Mouse (Mus musculus): ENCODE results near the gene Snx30. TPM values are rescaled to one million over a fixed set of nuclear protein-coding genes. Genes with fewer than 3 reads are reported as not detected.

Snx30 gene
- total and polyA plus RNA-seq, 3 experiments = 4.2 to 8.6 TPM; not detected in 1

DNA sequence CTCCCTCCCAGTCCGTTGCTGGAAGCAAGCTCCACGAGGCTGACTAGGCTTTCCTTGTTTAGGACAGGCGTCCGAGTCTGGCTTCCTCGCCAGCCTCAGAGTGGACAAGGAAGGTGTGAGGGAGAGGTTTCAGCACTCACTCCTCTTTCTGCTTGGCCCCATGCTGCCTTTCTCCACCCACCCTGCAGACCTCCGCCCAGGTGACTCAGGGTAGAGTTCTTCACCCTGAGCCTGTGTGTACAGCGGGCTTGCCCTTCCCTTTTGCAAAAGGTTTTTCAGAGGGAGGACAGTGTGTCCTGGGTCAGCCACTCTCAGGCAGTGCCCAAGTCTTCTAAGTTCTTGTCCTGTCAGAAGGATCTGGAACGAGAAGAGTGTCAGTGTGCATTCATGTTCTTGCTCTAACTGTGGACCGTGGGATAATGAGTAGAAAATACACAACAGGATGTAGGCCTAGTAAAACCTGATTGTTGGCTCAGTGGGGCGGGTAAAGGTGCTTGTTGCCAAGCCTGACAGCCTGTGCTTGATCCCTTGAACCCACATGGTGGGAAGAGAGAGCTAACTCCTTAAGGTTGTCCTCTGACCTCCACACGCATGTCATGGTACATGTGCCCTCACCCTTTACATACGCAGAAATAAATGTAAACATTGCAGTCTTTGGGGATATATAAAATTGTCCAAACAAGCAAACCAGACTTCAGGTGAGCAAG lies 92.3 kb downstream of the Snx30 start:
- Histone ChIP-seq H3K4me1 (ENCODE audit: control insufficient read depth in 1 of 2, insufficient read depth in 2 of 2, low read length in 2 of 2) (peaks cover 6 to 19% of the 10 kb centered on the region in 2 experiments), H3K79me2 (ENCODE audit: control insufficient read depth, insufficient read depth, low read length, poor library complexity) (no peaks in the 10 kb centered on the region), H3K9me3 (replicated peaks; ENCODE audit: insufficient read depth, low read length) (no peaks in the 10 kb centered on the region), H3K4me3 (ENCODE audit: control insufficient read depth in 1 of 2, insufficient read depth in 1 of 2, low read depth in 2 of 2, low read length in 2 of 2) (no peak overlapping the region), H3K9ac (ENCODE audit: control insufficient read depth, low read depth, low read length, poor library complexity, severe bottlenecking) (no peak overlapping the region), H3K27me3 (ENCODE audit: control insufficient read depth in 1 of 2, insufficient read depth in 2 of 2, low read length in 2 of 2) (no peaks in the 10 kb centered on the region), H3K36me3 (ENCODE audit: control insufficient read depth in 1 of 2, insufficient read depth in 2 of 2, low read length in 2 of 2) (peaks cover 0 to 6% of the 10 kb centered on the region in 2 experiments; a peak in 3 of 4 replicates), H3K27ac (ENCODE audit: control insufficient read depth, low read depth, low read length) (no peak overlapping the region)
- TF ChIP-seq POLR2A (IDR thresholded peaks at IDR 0.05; ENCODE audit: control insufficient read depth in 1 of 2, insufficient read depth in 1 of 2, low read depth in 1 of 2, low read length in 2 of 2, poor library complexity in 1 of 2) = no peak
- no peak for TF ChIP-seq E2F4 (IDR thresholded peaks at IDR 0.05; ENCODE audit: borderline replicate concordance, low read depth, low read length)
- TF ChIP-seq MEF2A (IDR thresholded peaks at IDR 0.05; ENCODE audit: extremely low read depth, insufficient replicate concordance, low read depth, low read length, poor library complexity, severe bottlenecking) = no peak
- no peak for TF ChIP-seq MXI1 (IDR thresholded peaks at IDR 0.05; ENCODE audit: low read depth, low read length)
- no peak for TF ChIP-seq ZKSCAN1 (IDR thresholded peaks at IDR 0.05; ENCODE audit: low read depth, low read length)
- TF ChIP-seq ZNF384 (IDR thresholded peaks at IDR 0.05; ENCODE audit: low read depth, low read length) = no peak
- TF ChIP-seq CHD2 (IDR thresholded peaks at IDR 0.05; ENCODE audit: low read length) = no peak
- TF ChIP-seq MAFK (IDR thresholded peaks at IDR 0.05; ENCODE audit: borderline replicate concordance, low read depth, low read length) = no peak
- no peak for TF ChIP-seq SIN3A (IDR thresholded peaks at IDR 0.05; ENCODE audit: low read length)
- TF ChIP-seq RAD21 (IDR thresholded peaks at IDR 0.05; ENCODE audit: low read depth, low read length) = no peak
- TF ChIP-seq POLR2AphosphoS2 (IDR thresholded peaks at IDR 0.05; ENCODE audit: low read length) = no peak
- TF ChIP-seq TCF12 (IDR thresholded peaks at IDR 0.05; ENCODE audit: low read depth, low read length) = no peak
- TF ChIP-seq HCFC1 (IDR thresholded peaks at IDR 0.05; ENCODE audit: low read depth, low read length) = no peak
- no peak for TF ChIP-seq RCOR1 (IDR thresholded peaks at IDR 0.05; ENCODE audit: low read depth, low read length)
- no peak for TF ChIP-seq GABPA (IDR thresholded peaks at IDR 0.05; ENCODE audit: low read depth, low read length)
- no peak for DNase-seq (ENCODE audit: low read depth, low spot score)

DNA sequence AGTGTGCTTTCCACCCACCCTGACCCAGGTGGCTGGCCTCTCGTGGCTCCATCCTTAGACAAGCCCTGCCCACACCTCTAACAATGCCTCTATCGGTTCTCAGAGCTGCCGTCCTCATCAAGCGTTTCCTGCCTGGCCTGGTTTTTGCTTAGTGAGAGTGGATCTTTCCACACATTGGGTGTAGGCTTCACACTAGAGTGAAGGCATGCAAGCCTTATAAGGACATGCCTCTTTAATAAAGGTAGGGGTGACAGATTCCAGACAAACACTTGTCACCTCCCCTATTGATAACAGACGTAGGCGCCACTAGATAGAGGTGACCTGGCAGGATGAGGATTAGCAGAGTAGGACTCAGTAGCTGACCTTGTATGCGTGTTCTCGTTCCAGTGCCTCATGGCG lies 92.9 kb downstream of the Snx30 start:
- TF ChIP-seq MYC (IDR thresholded peaks at IDR 0.05; ENCODE audit: low read depth, low read length) (no peak), MYB (IDR thresholded peaks at IDR 0.05; ENCODE audit: low read depth, low read length) (no peak), KAT2A (conservative IDR thresholded peaks at IDR 0.05; ENCODE audit: low read depth, low read length) (no peak), GATA1 (IDR thresholded peaks at IDR 0.05; ENCODE audit: low read depth, low read length) (no peak), UBTF (IDR thresholded peaks at IDR 0.05; ENCODE audit: borderline replicate concordance, insufficient read depth, low read depth, low read length) (no peak), GABPA (IDR thresholded peaks at IDR 0.05; ENCODE audit: low read depth, low read length) (no peak), MEF2A (IDR thresholded peaks at IDR 0.05; ENCODE audit: extremely low read depth, insufficient replicate concordance, low read depth, low read length, poor library complexity, severe bottlenecking) (no peak), SMC3 (IDR thresholded peaks at IDR 0.05; ENCODE audit: low read depth, low read length) (no peak), ETS1 (IDR thresholded peaks at IDR 0.05; ENCODE audit: low read depth, low read length) (no peak), MAZ (IDR thresholded peaks at IDR 0.05; ENCODE audit: low read depth, low read length) (no peak), TCF12 (IDR thresholded peaks at IDR 0.05; ENCODE audit: low read depth, low read length) (no peak), TBP (IDR thresholded peaks at IDR 0.05; ENCODE audit: low read depth, low read length) (no peak), MAFK (IDR thresholded peaks at IDR 0.05; ENCODE audit: borderline replicate concordance, low read depth, low read length) (no peak), ZMIZ1 (IDR thresholded peaks at IDR 0.05; ENCODE audit: low read depth, low read length) (no peak)
- Histone ChIP-seq H3K9me3 (replicated peaks; ENCODE audit: insufficient read depth, low read length) (no peaks in the 10 kb centered on the region), H3K27me3 (ENCODE audit: control insufficient read depth in 1 of 2, insufficient read depth in 2 of 2, low read length in 2 of 2) (no peaks in the 10 kb centered on the region), H3K36me3 (ENCODE audit: control insufficient read depth in 1 of 2, insufficient read depth in 2 of 2, low read length in 2 of 2) (peaks cover 0 to 6% of the 10 kb centered on the region in 2 experiments; a peak in 3 of 4 replicates), H3K9ac (ENCODE audit: control insufficient read depth, low read depth, low read length, poor library complexity, severe bottlenecking) (no peak overlapping the region), H3K4me3 (ENCODE audit: control insufficient read depth in 1 of 2, insufficient read depth in 1 of 2, low read depth in 2 of 2, low read length in 2 of 2) (no peak overlapping the region), H3K27ac (ENCODE audit: control insufficient read depth, low read depth, low read length) (no peak overlapping the region), H3K79me2 (ENCODE audit: control insufficient read depth, insufficient read depth, low read length, poor library complexity) (no peaks in the 10 kb centered on the region), H3K4me1 (ENCODE audit: control insufficient read depth in 1 of 2, insufficient read depth in 2 of 2, low read length in 2 of 2) (peaks cover 6 to 19% of the 10 kb centered on the region in 2 experiments)
- no peak for DNase-seq (ENCODE audit: low read depth, low spot score)

All from MEL (cell line).